Mouse (Mus musculus): ENCODE data around the gene Gm7544.

DNA sequence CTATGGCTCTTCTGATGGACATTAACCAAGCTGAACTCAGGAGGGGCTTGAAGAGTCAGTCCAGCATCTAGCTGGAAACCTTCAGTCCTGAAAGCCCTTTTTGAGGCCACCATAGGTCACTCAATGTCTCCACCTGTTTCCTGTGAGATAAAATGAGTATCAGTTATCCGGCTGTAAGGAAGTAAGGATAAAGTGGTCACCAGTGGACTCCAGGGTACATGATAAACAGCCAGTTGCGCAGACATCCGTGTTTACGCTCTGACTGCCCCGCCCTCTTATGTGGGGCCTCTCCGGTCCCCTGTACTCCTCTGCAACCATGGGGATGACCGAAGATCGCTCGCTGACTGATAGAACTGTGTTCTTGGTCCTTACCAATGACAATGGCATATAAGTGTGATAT is 18.5 kb upstream of the Gm7544 start:
- TF ChIP-seq CTCF (IDR thresholded peaks at IDR 0.05; ENCODE audit: low read depth, low read length) (no peak), POLR2A (IDR thresholded peaks at IDR 0.05; ENCODE audit: borderline replicate concordance, low read depth, low read length) (no peak)

All from bone marrow macrophage, adult 2 months (primary cell).